Mouse (Mus musculus) ZHBTc4 (cell line): Measurements from ENCODE around the gene Specc1.
A peak's percentile ranks its signal among the peaks of the same experiment; 100 is the strongest.

Experiments
- DNase-seq: peaks from one replicate; pipeline ENCODE4 v3.0.0-alpha.2; 2011; ENCODE audit warnings: low read depth, low spot score

Specc1 gene

GRCm38 (mm10) chr11:62164357-62164756 is 207.8 kb downstream of the Specc1 start:
- no peak for DNase-seq

GRCm38 (mm10) chr11:62166503-62166902 is 209.9 kb downstream of the Specc1 start:
- no peak for DNase-seq

GRCm38 (mm10) chr11:62168146-62168545 is 211.6 kb downstream of the Specc1 start:
- DNase-seq, result peak; percentile 57

- DNase-seq, result no peak
Observed at GRCm38 (mm10) chr11:62177395-62178113, 221.0 kb downstream of the Specc1 start.

GRCm38 (mm10) chr11:62180791-62181190 is 224.2 kb downstream of the Specc1 start:
- DNase-seq, result no peak

- DNase-seq, result no peak
Observed at GRCm38 (mm10) chr11:62184900-62185299, 228.3 kb downstream of the Specc1 start.

- DNase-seq, result no peak
Observed at GRCm38 (mm10) chr11:62187074-62187473, 230.5 kb downstream of the Specc1 start.

GRCm38 (mm10) chr11:62192050-62192449 is 235.5 kb downstream of the Specc1 start:
- DNase-seq, result no peak

- no peak for DNase-seq
Observed at GRCm38 (mm10) chr11:62193116-62193515, 236.6 kb downstream of the Specc1 start.

- DNase-seq, result no peak
Observed at GRCm38 (mm10) chr11:62194217-62194616, 237.7 kb downstream of the Specc1 start.

GRCm38 (mm10) chr11:62200901-62201512 is 244.4 kb downstream of the Specc1 start:
- no peak for DNase-seq

- no peak for DNase-seq
Observed at GRCm38 (mm10) chr11:62202645-62203044, 246.1 kb downstream of the Specc1 start.

- DNase-seq, result no peak
Observed at GRCm38 (mm10) chr11:62209111-62209510, 252.5 kb downstream of the Specc1 start.

- DNase-seq, result no peak
Observed at GRCm38 (mm10) chr11:62209891-62210290, 253.3 kb downstream of the Specc1 start.

GRCm38 (mm10) chr11:62213384-62213989 is 256.9 kb downstream of the Specc1 start:
- DNase-seq, result no peak

- peak; percentile 95 for DNase-seq
Observed at GRCm38 (mm10) chr11:62215107-62215506, 258.5 kb downstream of the Specc1 start.

GRCm38 (mm10) chr11:62217751-62218150 is 261.2 kb downstream of the Specc1 start:
- no peak for DNase-seq

- no peak for DNase-seq
Observed at GRCm38 (mm10) chr11:62220756-62221510, 264.4 kb downstream of the Specc1 start.

- DNase-seq, result no peak
Observed at GRCm38 (mm10) chr11:62223416-62223815, 266.9 kb downstream of the Specc1 start.

GRCm38 (mm10) chr11:62223962-62224361 is 267.4 kb downstream of the Specc1 start:
- DNase-seq, result no peak

- DNase-seq, result no peak
Observed at GRCm38 (mm10) chr11:62224797-62225196, 268.2 kb downstream of the Specc1 start.

- no peak for DNase-seq
Observed at GRCm38 (mm10) chr11:62240631-62241261, 284.2 kb downstream of the Specc1 start.
